Mouse (Mus musculus): ENCODE data around the gene B830017H08Rik. TPM values are rescaled to one million over a fixed set of nuclear protein-coding genes. Genes with fewer than 3 reads are reported as not detected.

B830017H08Rik gene
- polyA plus RNA-seq, 1 experiment = 6.2 TPM

GRCm38 (mm10) chr16:17797812-17798311 lies 35.1 kb upstream of the B830017H08Rik start:
- Histone ChIP-seq H3K27me3 (replicated peaks; ENCODE audit: control insufficient read depth, insufficient read depth, low read length) (peaks cover 3% of the 10 kb centered on the region; the same call in 1 of the 2 replicates), H3K36me3 (ENCODE audit: control insufficient read depth, insufficient read depth, low read length) (no peaks in the 10 kb centered on the region), H3K4me1 (ENCODE audit: control insufficient read depth, insufficient read depth, low read length) (peaks cover 9% of the 10 kb centered on the region; the same call in 1 of the 2 replicates), H3K27ac (ENCODE audit: insufficient read depth, low read depth, low read length) (peak overlapping the region; percentile 71), H3K4me3 (ENCODE audit: insufficient read depth, low read depth, low read length) (peak overlapping the region; percentile 47)
- 14% methylated on average over 29 of the region's 29 CpGs for WGBS
- DNase-seq = no peak
- no peak for TF ChIP-seq CTCF (conservative IDR thresholded peaks at IDR 0.05; ENCODE audit: insufficient read depth, insufficient read length, low read depth, low read length)
- TF ChIP-seq POLR2A (IDR thresholded peaks at IDR 0.05; ENCODE audit: low read depth, low read length) = no peak

GRCm38 (mm10) chr16:17798321-17799180 lies 34.4 kb upstream of the B830017H08Rik start:
- Histone ChIP-seq H3K27ac (ENCODE audit: insufficient read depth, low read depth, low read length) (peak overlapping the region; percentile 71), H3K36me3 (ENCODE audit: control insufficient read depth, insufficient read depth, low read length) (no peaks in the 10 kb centered on the region), H3K4me1 (ENCODE audit: control insufficient read depth, insufficient read depth, low read length) (peaks cover 12% of the 10 kb centered on the region; the same call in 1 of the 2 replicates), H3K4me3 (ENCODE audit: insufficient read depth, low read depth, low read length) (peak overlapping the region; percentile 47), H3K27me3 (replicated peaks; ENCODE audit: control insufficient read depth, insufficient read depth, low read length) (peaks cover 3% of the 10 kb centered on the region; the same call in 1 of the 2 replicates)
- 10% methylated on average over 45 of the region's 45 CpGs for WGBS
- DNase-seq = peak; percentile 74
- TF ChIP-seq CTCF (conservative IDR thresholded peaks at IDR 0.05; ENCODE audit: insufficient read depth, insufficient read length, low read depth, low read length) = no peak
- TF ChIP-seq POLR2A (IDR thresholded peaks at IDR 0.05; ENCODE audit: low read depth, low read length) = no peak

- H3K27me3 ChIP-seq (replicated peaks; ENCODE audit: control insufficient read depth, insufficient read depth, low read length) = peaks cover 3% of the 10 kb centered on the region; the same call in 1 of the 2 replicates
- TF ChIP-seq POLR2A (IDR thresholded peaks at IDR 0.05; ENCODE audit: low read depth, low read length) (no peak), CTCF (conservative IDR thresholded peaks at IDR 0.05; ENCODE audit: insufficient read depth, insufficient read length, low read depth, low read length) (no peak)
- no peak for DNase-seq
- H3K4me1 ChIP-seq (ENCODE audit: control insufficient read depth, insufficient read depth, low read length) = peaks cover 13% of the 10 kb centered on the region; the same call in 1 of the 2 replicates
- no peak overlapping the region for H3K27ac ChIP-seq (ENCODE audit: insufficient read depth, low read depth, low read length)
- no peak overlapping the region for H3K4me3 ChIP-seq (ENCODE audit: insufficient read depth, low read depth, low read length)
- H3K36me3 ChIP-seq (ENCODE audit: control insufficient read depth, insufficient read depth, low read length) = no peaks in the 10 kb centered on the region
These were observed 33.3 kb upstream of the B830017H08Rik start for GRCm38 (mm10) chr16:17799584-17799983.

GRCm38 (mm10) chr16:17801777-17802455 lies 31.0 kb upstream of the B830017H08Rik start:
- TF ChIP-seq POLR2A (IDR thresholded peaks at IDR 0.05; ENCODE audit: low read depth, low read length) (no peak), CTCF (conservative IDR thresholded peaks at IDR 0.05; ENCODE audit: insufficient read depth, insufficient read length, low read depth, low read length) (no peak)
- H3K4me1 ChIP-seq (ENCODE audit: control insufficient read depth, insufficient read depth, low read length) = peaks cover 13% of the 10 kb centered on the region; the same call in 1 of the 2 replicates
- H3K27me3 ChIP-seq (replicated peaks; ENCODE audit: control insufficient read depth, insufficient read depth, low read length) = peaks cover 6% of the 10 kb centered on the region; the same call in 1 of the 2 replicates
- no peaks in the 10 kb centered on the region for H3K36me3 ChIP-seq (ENCODE audit: control insufficient read depth, insufficient read depth, low read length)
- whole genome bisulfite sequencing = 23% methylated on average over 7 of the region's 7 CpGs
- DNase-seq = no peak
- no peak overlapping the region for H3K4me3 ChIP-seq (ENCODE audit: insufficient read depth, low read depth, low read length)
- H3K27ac ChIP-seq (ENCODE audit: insufficient read depth, low read depth, low read length) = no peak overlapping the region

GRCm38 (mm10) chr16:17802456-17802838 lies 30.5 kb upstream of the B830017H08Rik start:
- TF ChIP-seq CTCF (conservative IDR thresholded peaks at IDR 0.05; ENCODE audit: insufficient read depth, insufficient read length, low read depth, low read length) = no peak
- no peak for TF ChIP-seq POLR2A (IDR thresholded peaks at IDR 0.05; ENCODE audit: low read depth, low read length)
- Histone ChIP-seq H3K27ac (ENCODE audit: insufficient read depth, low read depth, low read length) (no peak overlapping the region), H3K36me3 (ENCODE audit: control insufficient read depth, insufficient read depth, low read length) (no peaks in the 10 kb centered on the region), H3K27me3 (replicated peaks; ENCODE audit: control insufficient read depth, insufficient read depth, low read length) (peaks cover 6% of the 10 kb centered on the region; the same call in 1 of the 2 replicates), H3K4me3 (ENCODE audit: insufficient read depth, low read depth, low read length) (peak overlapping the region; percentile 43; the same call in 1 of the 2 replicates), H3K4me1 (ENCODE audit: control insufficient read depth, insufficient read depth, low read length) (peaks cover 13% of the 10 kb centered on the region; the same call in 1 of the 2 replicates)
- DNase-seq = no peak
- 25% methylated on average over 18 of the region's 18 CpGs for WGBS

GRCm38 (mm10) chr16:17802839-17803674 lies 29.9 kb upstream of the B830017H08Rik start:
- Histone ChIP-seq H3K4me1 (ENCODE audit: control insufficient read depth, insufficient read depth, low read length) (peaks cover 8% of the 10 kb centered on the region; the same call in 1 of the 2 replicates), H3K27me3 (replicated peaks; ENCODE audit: control insufficient read depth, insufficient read depth, low read length) (peaks cover 4% of the 10 kb centered on the region; the same call in 1 of the 2 replicates), H3K36me3 (ENCODE audit: control insufficient read depth, insufficient read depth, low read length) (no peaks in the 10 kb centered on the region), H3K27ac (ENCODE audit: insufficient read depth, low read depth, low read length) (no peak overlapping the region), H3K4me3 (ENCODE audit: insufficient read depth, low read depth, low read length) (peak overlapping the region; percentile 43)
- TF ChIP-seq POLR2A (IDR thresholded peaks at IDR 0.05; ENCODE audit: low read depth, low read length) (no peak), CTCF (conservative IDR thresholded peaks at IDR 0.05; ENCODE audit: insufficient read depth, insufficient read length, low read depth, low read length) (no peak)
- WGBS = 21% methylated on average over 83 of the region's 83 CpGs
- DNase-seq = peak; percentile 53

Measured in kidney, adult 2 months (tissue).